8 mouse cellular contexts compared by ENCODE assay signal in genomic region chr5:118421884-118422821, GRCm38 (mm10).
DNase-seq lines count a peak whose midpoint lies in the region; ATAC-seq and TF ChIP-seq lines count a peak whose summit lies in the region.

No protein-coding gene starts in this region.

- peak; percentile 67; the same call in 1 of the 2 replicates for TF ChIP-seq EP300 in lung, postnatal 0 days (IDR thresholded peaks at IDR 0.05)

- no peaks in the 10 kb centered on the region for H3K27me3 ChIP-seq in heart, embryonic 16.5 days (ENCODE audit: control insufficient read depth, insufficient read depth, low read length)
- no peaks in the 10 kb centered on the region for H3K27me3 ChIP-seq in lung, postnatal 0 days (replicated peaks; ENCODE audit: insufficient read depth, low read length)

- no peaks in the 10 kb centered on the region for H3K9me3 ChIP-seq in heart, embryonic 16.5 days (replicated peaks; ENCODE audit: control insufficient read depth, low read length)
- no peaks in the 10 kb centered on the region for H3K9me3 ChIP-seq in lung, postnatal 0 days (ENCODE audit: low read length)

- no peak for TF ChIP-seq CTCF in lung, postnatal 0 days (IDR thresholded peaks at IDR 0.05)

- peak overlapping the region; percentile 2; the same call in 1 of the 2 replicates for H3K9ac ChIP-seq in heart, embryonic 16.5 days (ENCODE audit: low read length)
- no peak overlapping the region for H3K9ac ChIP-seq in lung, postnatal 0 days (replicated peaks; ENCODE audit: low read depth)

- no peaks in the 10 kb centered on the region for H3K36me3 ChIP-seq in heart, embryonic 16.5 days (ENCODE audit: control insufficient read depth, insufficient read depth)
- H3K36me3 ChIP-seq in lung, postnatal 0 days (ENCODE audit: insufficient read depth, low read length): no peaks in the 10 kb centered on the region

- no peak overlapping the region for H3K4me3 ChIP-seq in heart, embryonic 16.5 days (ENCODE audit: low read length)
- H3K4me3 ChIP-seq in lung, postnatal 0 days (ENCODE audit: low read depth, low read length): no peak overlapping the region

- 54% methylated on average over 32 of the region's 32 CpGs for WGBS in heart, embryonic 16.5 days
- WGBS in lung, postnatal 0 days: 53% methylated on average over 31 of the region's 32 CpGs

- peak; percentile 19; the same call in 1 of the 2 replicates for ATAC-seq in heart, embryonic 16.5 days (replicated peaks; ENCODE audit: extremely low read depth, insufficient read depth, low FRiP score)
- ATAC-seq in lung, postnatal 0 days: peak; percentile 43

- peak; percentile 63 for DNase-seq in gastrocnemius, adult 18-20 months (ENCODE audit: low spot score)
- no peak for DNase-seq in gastrocnemius, postnatal 14 days
- DNase-seq in embryo, embryonic 11.5 days (ENCODE audit: low read depth, low spot score): peak; percentile 63
- peak; percentile 77 to 84 for DNase-seq in layer of hippocampus, adult 18-20 months (ENCODE audit: low spot score in 2 of 2)
- DNase-seq in lung, postnatal 0 days (ENCODE audit: low spot score): peak; percentile 92
- peak; percentile 72 for DNase-seq in right cerebral cortex, postnatal 25 days
- DNase-seq in spleen, adult 18-20 months: no peak

- no peak overlapping the region for H3K27ac ChIP-seq in heart, embryonic 16.5 days (ENCODE audit: low read length)
- no peak overlapping the region for H3K27ac ChIP-seq in lung, postnatal 0 days (ENCODE audit: low read length)

- intact Hi-C loops in gastrocnemius, postnatal 14 days (cut with DNase I; ENCODE audit: low total_unique reads): no loop called here

- peaks cover 10% of the 10 kb centered on the region for H3K4me1 ChIP-seq in heart, embryonic 16.5 days (ENCODE audit: control insufficient read depth, insufficient read depth, low read length)
- H3K4me1 ChIP-seq in lung, postnatal 0 days (ENCODE audit: insufficient read depth, low read depth, low read length): peaks cover 7% of the 10 kb centered on the region; the same call in 1 of the 2 replicates

- peak overlapping the region; percentile 2; the same call in 1 of the 2 replicates for H3K4me2 ChIP-seq in heart, embryonic 16.5 days (ENCODE audit: low read depth, low read length)
- 0 out of 2 replicates have a peak overlapping the region, but pooled peaks have one; percentile 12 for H3K4me2 ChIP-seq in lung, postnatal 0 days (replicated peaks; ENCODE audit: low read depth, low read length)

Comparison
In these comparisons a context has a peak if more than half of its experiments do, and no peak if none do; other contexts are left out.
1. DNase-seq: peak in gastrocnemius, adult 18-20 months (single experiment), embryo, embryonic 11.5 days (single experiment), layer of hippocampus, adult 18-20 months (2 of 2), lung, postnatal 0 days (single experiment) and right cerebral cortex, postnatal 25 days (single experiment); none in gastrocnemius, postnatal 14 days (single experiment) and spleen, adult 18-20 months (0 of 2).